Mouse (Mus musculus): Measurements from ENCODE around the gene Fuz.

Gene Fuz

DNA sequence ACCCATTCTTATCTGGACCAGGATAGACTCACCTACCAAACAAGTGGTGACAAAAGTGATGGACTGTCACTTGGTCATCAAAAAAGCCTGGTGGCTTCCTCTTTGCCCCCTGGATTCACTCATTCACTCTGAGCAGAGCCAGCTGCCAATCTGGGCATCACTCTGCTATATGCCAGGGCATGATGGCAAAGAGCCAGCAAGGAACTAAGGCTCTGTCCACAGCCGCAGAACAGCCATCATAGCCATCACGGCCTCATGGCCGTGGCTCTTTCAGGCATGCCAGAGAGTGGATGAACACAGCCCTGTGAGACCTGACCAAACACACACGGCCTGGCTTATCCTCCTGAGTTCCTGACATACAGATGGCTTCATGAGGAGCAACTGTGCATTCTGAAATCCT, 5.1 kb upstream of the Fuz start:
- DNase-seq = no peak

- no peak for DNase-seq
These were observed 4.3 kb upstream of the Fuz start for GRCm38 (mm10) chr7:44891611-44892010.

GRCm38 (mm10) chr7:44892276-44892921, 3.5 kb upstream of the Fuz start, which contains the start of gene Med25:
Med25 (minus strand) TSS chr7:44892712.
- peak; percentile 92 for DNase-seq

GRCm38 (mm10) chr7:44893197-44893596, 2.7 kb upstream of the Fuz start:
- DNase-seq = no peak

- no peak for DNase-seq
These were observed 1.7 kb upstream of the Fuz start for GRCm38 (mm10) chr7:44894175-44894574.

DNA sequence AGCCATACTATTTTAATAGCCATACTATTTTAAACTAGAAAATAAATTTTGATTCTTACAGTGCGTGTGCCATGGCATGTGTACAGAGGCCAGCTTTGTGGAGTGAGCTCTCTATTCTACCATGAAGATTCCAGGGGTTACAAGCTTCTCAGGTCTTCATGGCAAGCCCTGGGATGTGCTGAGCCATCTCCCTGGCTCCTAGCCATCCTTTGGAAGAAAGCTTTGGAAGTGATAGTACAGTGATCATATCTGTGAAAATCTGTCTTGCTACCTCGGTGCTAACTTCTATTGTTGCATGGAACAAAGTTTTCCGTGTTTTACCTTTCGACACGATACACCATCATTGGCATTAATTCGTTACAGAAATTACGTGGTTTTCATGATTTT, 680 bp upstream of the Fuz start:
- no peak for DNase-seq

- no peak for DNase-seq
These were observed 620 bp downstream of the Fuz start for GRCm38 (mm10) chr7:44896499-44896898.

GRCm38 (mm10) chr7:44898607-44899006, 2.7 kb downstream of the Fuz start:
- DNase-seq = no peak

GRCm38 (mm10) chr7:44900632-44901031, 4.8 kb downstream of the Fuz start:
- no peak for DNase-seq

GRCm38 (mm10) chr7:44901230-44901722, 5.4 kb downstream of the Fuz start:
- DNase-seq = peak; percentile 35

DNA sequence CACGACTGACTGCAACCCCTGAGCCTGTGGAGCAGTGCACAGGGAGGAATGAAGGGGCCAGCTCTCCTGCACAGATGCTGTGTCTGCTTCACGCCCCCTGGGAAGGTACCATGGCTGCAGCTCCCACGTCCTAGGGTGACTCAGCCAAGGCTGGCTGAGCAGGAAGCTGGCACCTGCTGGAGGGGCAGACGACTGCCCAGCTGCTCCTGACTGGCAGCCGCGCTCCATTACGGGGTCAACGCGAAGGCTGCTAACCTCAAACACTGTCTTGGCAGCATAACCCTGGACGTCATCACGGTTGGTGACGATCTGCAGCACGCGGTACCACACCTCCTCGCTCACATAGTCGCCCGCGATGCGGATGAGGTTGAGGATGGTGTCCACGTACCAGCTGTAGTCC, 9.6 kb downstream of the Fuz start:
- no peak for DNase-seq

DNA sequence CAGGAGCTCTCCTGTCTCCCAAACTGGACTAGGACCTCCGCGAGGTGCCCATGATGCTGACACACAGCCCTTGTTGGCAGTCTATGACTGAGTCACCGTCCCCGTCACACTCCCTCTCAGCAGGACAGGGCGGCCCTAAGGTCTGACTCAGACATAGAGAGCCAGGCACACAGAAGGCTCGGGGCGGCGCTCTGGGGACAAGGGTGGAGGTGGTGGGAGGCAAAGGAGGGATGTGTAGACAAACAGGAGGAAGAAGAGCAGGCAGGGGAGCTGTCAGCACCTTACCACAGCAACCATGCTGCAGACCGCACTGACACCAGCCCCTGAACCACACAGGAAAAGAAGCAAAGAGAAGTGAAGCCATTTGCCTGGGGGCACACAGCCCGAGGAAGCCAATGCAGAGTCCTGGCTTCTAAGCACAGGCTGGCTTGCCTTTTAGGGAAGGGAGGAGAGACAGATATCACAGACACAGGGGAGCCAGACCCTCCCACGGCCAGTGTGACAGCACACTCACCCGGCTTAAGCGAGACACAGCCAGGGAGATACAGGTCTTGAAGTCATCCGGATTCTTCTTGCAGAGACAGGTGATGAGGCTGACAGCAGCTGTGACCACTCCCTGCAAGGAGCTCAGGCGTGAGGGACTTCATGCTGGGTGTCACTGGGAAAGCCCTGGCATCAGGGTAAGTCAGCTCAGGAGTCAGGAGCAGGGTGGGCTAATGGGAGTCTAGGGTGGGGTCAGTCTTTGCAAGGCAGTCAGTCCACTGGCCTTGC, 13.0 kb downstream of the Fuz start:
- no peak for DNase-seq

GRCm38 (mm10) chr7:44914396-44914795, 18.5 kb downstream of the Fuz start:
- DNase-seq = no peak

- DNase-seq = no peak
These were observed 19.4 kb downstream of the Fuz start for GRCm38 (mm10) chr7:44915314-44915713.

DNA sequence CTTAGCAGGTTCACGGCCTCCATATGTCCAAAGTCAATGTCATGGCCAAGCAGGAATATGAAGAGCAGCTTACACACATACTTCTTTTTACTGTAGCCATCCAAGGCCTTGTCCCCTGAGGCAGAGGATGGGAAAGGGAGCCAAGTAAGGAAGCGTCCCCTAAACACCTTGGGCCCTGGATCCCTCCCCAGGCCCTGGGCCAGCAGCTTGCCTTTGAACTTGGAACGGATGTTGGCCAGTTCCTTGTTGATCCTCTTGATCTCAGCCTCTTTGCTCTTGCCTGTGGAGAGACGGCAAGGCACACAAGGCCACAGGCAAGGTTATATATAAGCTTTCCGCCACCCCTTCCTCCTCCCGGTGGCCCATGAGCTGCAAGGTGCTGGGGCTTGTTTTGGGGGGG, 20.3 kb downstream of the Fuz start:
- DNase-seq = no peak

DNA sequence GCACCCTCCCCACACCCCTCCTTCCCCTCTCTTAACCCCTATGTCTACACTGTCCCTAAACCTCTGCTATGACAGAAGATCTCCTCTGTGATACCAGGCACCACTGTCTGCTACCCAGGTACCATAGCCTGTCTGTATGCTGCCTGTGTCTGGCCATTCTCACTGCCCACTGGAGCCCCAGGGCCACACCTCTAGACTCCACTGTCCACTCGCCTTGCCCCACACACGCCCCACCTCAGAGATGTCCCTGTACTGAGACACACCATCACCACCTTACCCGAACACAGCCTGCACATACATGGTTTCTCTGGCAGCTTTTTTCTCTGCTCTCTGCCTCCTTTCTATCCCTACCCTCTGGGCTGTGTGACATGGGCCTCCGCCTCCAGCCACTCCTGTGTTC, 21.0 kb downstream of the Fuz start:
- no peak for DNase-seq

- no peak for DNase-seq
These were observed 22.3 kb downstream of the Fuz start for GRCm38 (mm10) chr7:44918219-44918618.

DNA sequence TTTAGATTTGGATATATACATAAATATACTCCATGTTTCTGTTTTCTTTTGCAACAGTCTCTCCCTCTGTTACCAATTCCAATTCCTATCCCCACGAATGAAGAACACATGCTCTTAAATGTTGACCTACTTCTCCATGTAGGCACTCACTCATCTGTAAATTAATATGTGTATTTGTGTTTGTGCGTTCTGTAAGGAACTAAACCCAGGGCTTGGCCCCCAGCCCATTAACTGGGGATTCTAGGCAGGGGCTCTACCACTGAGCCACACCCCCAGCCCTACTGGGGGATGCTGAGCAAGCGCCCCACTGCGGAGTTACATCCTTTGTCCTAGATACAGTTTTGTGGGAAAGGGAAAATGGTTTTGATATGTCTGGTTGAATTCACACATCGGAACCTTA, 23.2 kb downstream of the Fuz start:
- no peak for DNase-seq

DNA sequence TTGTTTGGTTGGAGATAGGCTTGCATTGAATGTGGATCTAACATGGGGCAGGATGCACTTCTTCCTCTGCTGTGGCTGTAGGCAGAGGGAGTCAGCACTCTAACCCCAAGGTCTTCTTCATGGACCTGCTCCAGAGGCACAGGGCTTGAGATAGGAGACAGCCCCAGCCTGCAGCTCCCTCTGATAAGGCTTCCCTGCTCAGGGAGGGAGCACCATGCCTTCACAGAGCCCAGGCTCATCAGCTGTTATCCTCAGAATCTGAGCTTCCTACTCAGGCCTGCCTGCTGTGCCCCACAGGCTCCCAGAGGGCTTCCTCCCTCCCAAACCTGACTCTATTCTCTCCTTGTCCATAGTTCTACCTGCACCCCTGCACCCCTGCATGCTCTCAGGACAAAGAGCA, 26.7 kb downstream of the Fuz start:
- no peak for DNase-seq

GRCm38 (mm10) chr7:44925468-44925867, 29.6 kb downstream of the Fuz start:
- peak; percentile 48 for DNase-seq

DNA sequence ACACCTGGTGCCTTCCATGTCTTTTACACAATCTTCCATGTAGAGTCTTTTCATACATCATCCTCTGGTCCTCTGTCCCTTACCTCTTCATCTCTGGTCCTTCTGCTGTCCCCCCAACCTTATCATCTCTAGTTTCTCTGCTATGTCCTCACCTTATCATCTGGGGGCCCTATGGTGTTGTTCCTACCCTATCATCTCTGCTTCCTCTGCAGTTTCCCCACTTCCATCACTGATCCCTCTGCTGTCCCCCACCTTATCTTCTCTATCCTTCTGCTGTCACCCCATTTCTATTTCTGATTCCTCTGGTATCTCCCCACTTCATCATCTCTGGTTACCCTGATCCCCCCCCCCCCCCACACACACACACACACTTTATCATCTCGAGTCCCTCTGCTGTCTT, 32.7 kb downstream of the Fuz start:
- no peak for DNase-seq

- DNase-seq = peak; percentile 99
These were observed 33.6 kb downstream of the Fuz start, which contains the start of gene Ap2a1 for GRCm38 (mm10) chr7:44929204-44930151. Ap2a1 (minus strand) TSS chr7:44929496.

DNA sequence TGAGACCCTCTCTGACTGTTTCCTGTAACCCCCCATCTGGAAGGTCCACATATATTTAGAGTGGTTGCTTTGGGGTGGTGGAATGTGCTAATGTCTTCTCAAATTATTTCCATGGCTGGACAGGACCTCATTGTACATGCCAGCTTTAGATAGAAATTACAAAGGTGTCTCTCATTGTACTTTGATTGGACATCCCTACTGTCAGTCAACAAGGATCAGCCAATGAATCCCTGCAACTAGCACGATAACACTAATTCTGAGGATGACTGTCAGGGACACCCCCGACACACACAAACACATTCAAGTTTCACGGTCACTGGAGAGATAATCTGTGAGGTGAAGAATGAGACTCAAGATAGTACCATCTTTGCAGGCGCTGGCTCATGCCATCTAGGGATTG, 42.8 kb downstream of the Fuz start:
- DNase-seq = no peak
